Mouse (Mus musculus) adipocyte (in vitro differentiated cells): ENCODE measurements around the gene Cd86.

Experiments used
- DNase-seq: peaks from one replicate; pipeline ENCODE4 v3.0.0-alpha.2; 2016; ENCODE audit warnings: low spot score

Gene Cd86

GRCm38 (mm10) chr16:36598265-36598664 is 67.6 kb downstream of the Cd86 start:
- DNase-seq, result no peak

DNA sequence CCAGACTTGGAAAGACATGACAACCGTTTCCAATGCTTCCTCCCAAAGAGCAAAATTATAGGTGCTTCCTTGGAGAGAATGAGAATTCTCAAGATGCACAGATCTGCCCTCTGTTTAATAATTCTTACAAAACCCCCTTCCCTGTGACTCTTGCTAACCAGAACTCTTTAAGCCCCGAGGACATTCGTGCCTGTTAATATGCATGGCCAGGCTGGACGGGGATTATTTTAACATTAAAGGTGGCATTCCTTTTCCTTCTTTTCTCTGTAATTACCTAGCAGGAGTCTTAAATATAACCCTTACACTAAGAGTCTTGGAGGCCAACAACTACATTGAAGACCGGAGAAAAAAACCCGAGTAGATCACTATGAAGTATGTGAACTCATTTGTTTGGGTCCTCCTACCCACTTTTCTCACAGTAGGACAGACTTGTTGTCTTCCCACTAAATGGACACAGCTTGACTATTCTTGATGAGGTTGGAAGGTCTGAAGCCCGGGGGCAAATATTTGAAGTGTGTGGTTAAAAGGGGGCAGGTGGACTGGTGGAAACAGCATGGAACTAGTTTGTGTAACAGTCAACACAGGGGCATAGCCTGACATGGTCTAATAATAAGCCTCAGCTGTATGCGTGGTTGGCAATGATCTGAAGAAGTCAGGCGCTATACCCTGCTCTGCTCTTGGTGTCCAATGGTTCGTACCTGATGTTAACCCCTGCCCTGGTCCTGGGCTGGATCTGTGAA is 69.0 kb downstream of the Cd86 start:
- no peak for DNase-seq

DNA sequence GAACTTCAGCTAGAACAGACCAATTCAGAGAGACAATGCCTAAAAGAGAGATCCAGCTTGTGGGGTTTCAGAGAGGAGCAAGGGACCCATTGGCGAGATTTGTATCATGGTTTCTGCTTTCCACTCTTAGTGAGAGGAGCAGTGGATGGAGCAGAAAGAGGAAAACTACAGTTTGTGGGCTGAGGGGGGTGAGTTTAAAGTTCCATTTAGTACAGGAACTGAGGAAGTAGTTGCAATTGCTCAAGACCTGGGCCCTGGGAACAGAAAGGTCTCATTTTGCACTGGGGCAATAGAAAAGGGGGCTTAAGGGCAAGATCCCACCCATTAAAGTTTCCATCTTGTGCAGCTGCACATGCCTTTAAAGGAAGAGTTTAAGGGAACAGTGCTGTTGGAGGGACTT is 76.0 kb downstream of the Cd86 start:
- DNase-seq, result no peak

GRCm38 (mm10) chr16:36587971-36588370 is 77.9 kb downstream of the Cd86 start:
- no peak for DNase-seq

DNA sequence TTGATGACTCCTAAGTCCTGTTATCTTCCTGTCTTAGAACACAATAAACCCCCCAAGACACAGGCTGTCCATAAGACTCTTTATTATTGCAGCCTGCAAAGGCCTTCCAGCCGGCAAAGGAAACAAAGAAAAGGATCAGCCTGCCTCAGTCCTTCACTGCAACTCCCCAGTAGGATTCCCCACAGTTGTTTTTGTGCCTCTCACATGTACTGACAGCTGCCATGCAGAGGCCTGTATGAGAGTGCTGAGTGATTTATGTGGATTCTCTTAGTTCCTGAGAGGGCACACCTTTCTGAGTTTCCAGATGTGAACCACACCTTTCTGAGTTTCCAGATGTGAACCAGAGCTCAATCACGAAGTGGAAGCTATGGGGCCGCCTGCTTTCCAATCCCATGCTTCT is 83.8 kb downstream of the Cd86 start:
- no peak for DNase-seq

DNA sequence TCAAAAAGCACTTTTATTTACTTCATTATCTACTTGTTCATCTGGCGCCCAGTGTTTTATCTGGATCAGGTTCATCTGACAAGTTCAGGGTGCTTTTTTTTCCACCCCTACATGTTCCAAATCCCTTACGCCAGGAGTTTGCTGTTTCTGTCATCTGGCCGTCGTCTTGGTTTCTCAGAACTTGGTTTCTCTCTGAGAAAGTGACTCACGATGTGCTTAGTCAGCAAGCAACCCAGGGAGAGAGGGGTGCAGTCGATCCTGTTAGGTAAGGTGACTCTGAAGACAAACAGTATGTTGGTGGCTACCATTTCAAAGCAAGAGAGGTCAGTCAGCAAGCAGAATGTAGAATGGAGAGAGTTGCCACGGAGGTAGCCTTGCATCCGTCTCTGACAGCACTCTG is 93.9 kb downstream of the Cd86 start:
- no peak for DNase-seq

GRCm38 (mm10) chr16:36561386-36562338 is 104.2 kb downstream of the Cd86 start, which contains the start of gene Casr:
Gene Casr, minus strand, starts transcription at chr16:36562141.
- DNase-seq, result no peak

DNA sequence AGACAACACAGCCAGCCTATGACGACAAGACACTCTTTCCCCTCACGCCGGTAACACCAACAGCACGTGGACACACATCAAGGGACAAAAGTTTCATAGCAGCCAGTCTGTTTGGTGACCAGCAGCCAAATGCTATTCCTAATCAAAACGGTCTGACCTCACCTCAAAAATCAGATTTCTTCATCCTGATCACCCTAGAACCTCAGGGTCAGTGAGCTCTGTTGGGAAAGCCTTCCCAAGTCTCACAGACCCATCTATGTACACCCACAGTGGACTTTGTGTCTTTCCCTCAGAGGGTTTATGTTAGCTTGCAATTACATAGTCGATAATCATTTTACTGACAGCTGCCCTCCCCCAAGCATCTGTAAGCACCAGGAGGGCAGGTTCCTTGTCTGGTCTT is 106.3 kb downstream of the Cd86 start:
- DNase-seq, result no peak

- no peak for DNase-seq
These were observed 110.2 kb downstream of the Cd86 start for GRCm38 (mm10) chr16:36555672-36556165.
